Mouse (Mus musculus): ENCODE data around the gene Saa4.

DNA sequence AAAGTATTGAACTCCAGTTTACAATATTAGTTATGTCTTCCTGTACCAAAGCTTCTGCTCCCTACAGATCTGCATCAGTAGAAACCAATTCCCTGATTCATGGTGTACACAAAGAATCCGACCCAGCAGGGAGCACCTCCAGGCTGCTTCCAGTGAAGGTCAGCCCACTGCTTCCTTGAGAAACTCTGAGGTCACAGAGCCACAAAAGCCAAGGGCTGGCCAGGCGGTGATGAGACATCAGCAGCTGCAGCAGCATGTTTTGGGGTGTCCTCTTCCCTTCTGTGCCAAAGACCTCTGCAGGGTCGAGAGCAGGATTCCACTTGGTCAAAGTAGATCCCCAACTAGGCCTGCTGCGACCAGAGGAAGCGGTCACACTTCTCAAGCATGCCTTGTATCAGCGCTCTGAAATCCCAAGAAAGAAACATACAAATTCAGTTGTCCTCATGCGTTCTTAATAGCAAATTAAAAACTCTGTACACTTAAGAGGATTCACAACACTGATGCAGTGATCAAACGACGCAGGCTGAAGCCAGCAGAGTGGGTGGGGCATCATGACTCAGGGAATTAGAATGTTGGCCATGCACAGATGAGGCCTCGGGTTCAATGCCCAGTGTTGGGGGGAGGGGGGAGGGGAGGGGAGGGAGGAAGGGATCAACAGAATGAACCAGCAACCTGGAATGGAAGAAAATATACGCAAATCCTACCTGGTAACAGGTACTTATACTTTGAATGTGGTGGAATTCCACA is 28.8 kb upstream of the Saa4 start:
- TF ChIP-seq CTCF (IDR thresholded peaks at IDR 0.05; ENCODE audit: low read depth) (no peak), EP300 (IDR thresholded peaks at IDR 0.05; ENCODE audit: low read depth) (no peak)

Measured in liver, postnatal 0 days (tissue).